Mouse (Mus musculus): Measurements from ENCODE around the gene A930004D18Rik. TPM values are rescaled to one million over a fixed set of nuclear protein-coding genes. Genes with fewer than 3 reads are reported as not detected.

The A930004D18Rik gene
- polyA plus RNA-seq, 1 experiment, result not detected

DNA sequence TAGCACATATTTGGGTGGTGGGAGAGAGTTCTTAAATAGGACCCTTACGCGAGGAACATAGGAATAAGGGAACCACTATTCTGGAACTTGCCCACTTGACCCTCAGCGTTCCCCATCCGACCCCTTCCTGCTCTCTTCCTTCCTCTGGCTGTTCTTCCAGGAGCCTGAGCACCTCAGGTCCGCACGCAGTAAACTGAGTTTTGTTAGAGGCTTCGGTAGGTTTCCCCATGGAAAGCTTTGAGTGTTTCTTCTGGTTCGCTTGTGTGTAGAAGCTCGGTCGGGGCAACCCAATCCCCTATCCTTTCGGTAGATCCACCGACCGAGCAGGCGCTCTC is 11.8 kb downstream of the A930004D18Rik start:
- H3K4me3 ChIP-seq (ENCODE audit: insufficient read depth, low read depth, low read length), result peak overlapping the region; percentile 35
- 9% methylated on average over 14 of the region's 14 CpGs for WGBS
- TF ChIP-seq POLR2A (IDR thresholded peaks at IDR 0.05; ENCODE audit: insufficient read depth, low read depth, low read length), result no peak
- TF ChIP-seq CTCF (IDR thresholded peaks at IDR 0.05; ENCODE audit: insufficient read depth, low read depth, low read length), result no peak
- no peak overlapping the region for H3K27ac ChIP-seq (ENCODE audit: insufficient read depth, low read depth, low read length)
- peaks cover 20% of the 10 kb centered on the region for H3K4me1 ChIP-seq (ENCODE audit: control insufficient read depth, insufficient read depth, low read length)

DNA sequence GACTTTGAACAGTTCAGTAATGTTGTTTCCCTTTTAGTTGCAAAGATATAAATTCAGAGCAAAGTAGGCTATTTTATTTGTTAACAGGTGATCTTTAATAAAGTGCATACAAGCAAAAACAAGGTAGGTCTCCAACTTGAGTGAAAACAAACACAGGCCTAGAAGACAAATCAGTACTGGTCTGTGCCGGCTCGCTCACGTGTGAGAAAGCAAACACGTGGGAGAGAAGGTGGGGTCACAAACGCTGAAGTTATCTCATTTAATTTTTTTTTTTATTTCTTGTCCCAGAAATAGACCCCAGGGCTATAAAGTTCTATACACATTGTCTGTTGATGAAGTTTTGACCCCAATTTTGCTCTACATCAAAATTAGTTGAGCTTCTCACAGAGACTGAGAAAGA is 12.4 kb downstream of the A930004D18Rik start:
- 89% methylated on average over 5 of the region's 5 CpGs for WGBS
- H3K4me1 ChIP-seq (ENCODE audit: control insufficient read depth, insufficient read depth, low read length), result peaks cover 20% of the 10 kb centered on the region
- H3K27ac ChIP-seq (ENCODE audit: insufficient read depth, low read depth, low read length), result no peak overlapping the region
- no peak overlapping the region for H3K4me3 ChIP-seq (ENCODE audit: insufficient read depth, low read depth, low read length)
- TF ChIP-seq CTCF (IDR thresholded peaks at IDR 0.05; ENCODE audit: insufficient read depth, low read depth, low read length), result no peak
- no peak for TF ChIP-seq POLR2A (IDR thresholded peaks at IDR 0.05; ENCODE audit: insufficient read depth, low read depth, low read length)

DNA sequence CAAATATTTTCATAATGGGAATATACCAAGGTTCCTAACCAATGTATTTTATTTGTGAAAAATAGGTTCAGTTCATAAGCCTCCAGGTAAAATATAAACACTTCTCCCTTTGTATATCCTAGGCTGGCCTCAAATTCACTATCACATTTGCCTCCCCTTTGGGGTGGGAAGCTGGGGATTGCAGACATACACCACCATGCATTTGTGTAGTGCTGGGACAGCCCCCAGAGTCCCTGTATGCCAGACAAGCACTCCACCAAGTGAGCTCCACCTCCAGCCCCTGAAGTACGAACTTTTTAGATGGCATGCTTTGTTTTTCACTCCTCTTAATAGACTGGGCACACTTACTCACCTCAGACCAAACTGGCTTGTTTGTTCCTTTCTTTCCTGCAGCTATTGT is 14.7 kb downstream of the A930004D18Rik start:
- TF ChIP-seq POLR2A (IDR thresholded peaks at IDR 0.05; ENCODE audit: insufficient read depth, low read depth, low read length) (no peak), CTCF (IDR thresholded peaks at IDR 0.05; ENCODE audit: insufficient read depth, low read depth, low read length) (no peak)
- 73% methylated on average over 1 of the region's 1 CpGs for WGBS

DNA sequence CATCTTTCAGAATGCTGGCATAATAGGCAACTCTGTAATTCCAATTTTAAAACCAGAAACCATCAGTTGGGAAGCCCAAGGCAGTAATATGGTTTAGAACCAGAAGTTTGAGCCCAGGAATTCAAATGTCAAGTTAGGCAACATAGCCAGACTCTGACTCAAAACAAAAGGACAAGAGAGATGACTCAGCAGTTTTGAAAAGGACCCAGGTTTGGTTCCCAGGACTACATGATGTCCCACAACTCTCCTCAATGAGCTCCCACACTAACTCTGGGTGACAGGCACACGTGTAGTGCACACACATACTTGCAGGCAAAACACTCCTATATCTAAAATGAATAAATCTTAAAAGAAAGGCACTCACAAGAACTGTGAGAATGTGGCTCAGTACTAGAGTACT is 18.4 kb downstream of the A930004D18Rik start:
- no peak for TF ChIP-seq POLR2A (IDR thresholded peaks at IDR 0.05; ENCODE audit: insufficient read depth, low read depth, low read length)
- no peak for TF ChIP-seq CTCF (IDR thresholded peaks at IDR 0.05; ENCODE audit: insufficient read depth, low read depth, low read length)
- Histone ChIP-seq H3K27ac (ENCODE audit: insufficient read depth, low read depth, low read length) (no peak overlapping the region), H3K4me3 (ENCODE audit: insufficient read depth, low read depth, low read length) (no peak overlapping the region), H3K4me1 (ENCODE audit: control insufficient read depth, insufficient read depth, low read length) (no peaks in the 10 kb centered on the region)
- WGBS, result 84% methylated on average over 1 of the region's 1 CpGs

More for the DNA sequence above, 14.7 kb downstream of the A930004D18Rik start:
- Histone ChIP-seq H3K27ac (ENCODE audit: insufficient read depth, low read depth, low read length) (no peak overlapping the region), H3K4me1 (ENCODE audit: control insufficient read depth, insufficient read depth, low read length) (peaks cover 15% of the 10 kb centered on the region), H3K4me3 (ENCODE audit: insufficient read depth, low read depth, low read length) (no peak overlapping the region)

DNA sequence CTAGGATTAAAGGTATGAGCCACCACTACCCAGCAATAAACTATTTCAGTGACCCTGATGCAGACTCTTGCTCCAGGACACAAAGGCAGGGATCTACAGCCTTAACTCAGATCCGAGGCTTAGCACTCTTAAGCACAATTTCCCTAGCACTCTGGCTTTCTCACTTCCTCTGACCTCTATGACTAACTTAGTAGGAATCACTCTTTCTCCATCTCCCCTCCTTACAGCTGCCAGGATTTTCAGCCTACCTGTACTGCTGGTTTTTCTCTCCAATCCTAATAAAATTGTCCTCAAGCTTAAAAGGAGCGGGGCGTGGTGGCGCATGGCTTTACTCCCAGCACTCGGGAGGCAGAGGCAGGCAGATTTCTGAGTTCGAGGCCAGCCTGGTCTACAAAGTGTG is 20.2 kb downstream of the A930004D18Rik start:
- no peaks in the 10 kb centered on the region for H3K4me1 ChIP-seq (ENCODE audit: control insufficient read depth, insufficient read depth, low read length)
- TF ChIP-seq POLR2A (IDR thresholded peaks at IDR 0.05; ENCODE audit: insufficient read depth, low read depth, low read length) (no peak), CTCF (IDR thresholded peaks at IDR 0.05; ENCODE audit: insufficient read depth, low read depth, low read length) (no peak)

DNA sequence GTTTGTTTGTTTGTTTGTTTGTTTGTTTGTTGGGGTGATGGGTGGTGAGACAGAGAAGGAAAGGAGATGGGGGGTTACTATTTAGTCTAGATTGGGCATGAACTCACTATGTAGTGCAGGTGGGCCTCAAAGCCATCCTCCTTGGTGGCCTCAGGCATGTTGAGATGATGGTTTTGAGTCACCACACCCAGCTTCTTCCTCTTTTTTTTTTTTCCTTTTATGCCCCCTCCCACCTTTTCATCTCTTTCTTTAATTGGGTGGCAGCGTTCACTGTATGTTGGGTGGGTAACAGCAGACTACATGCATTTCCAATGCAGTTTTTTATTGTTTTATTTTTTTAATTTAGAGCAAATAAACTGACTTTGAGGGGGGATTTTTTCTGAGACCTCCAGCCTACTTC is 20.9 kb downstream of the A930004D18Rik start:
- WGBS, result 96% methylated on average over 1 of the region's 1 CpGs
- TF ChIP-seq POLR2A (IDR thresholded peaks at IDR 0.05; ENCODE audit: insufficient read depth, low read depth, low read length) (no peak), CTCF (IDR thresholded peaks at IDR 0.05; ENCODE audit: insufficient read depth, low read depth, low read length) (no peak)
- Histone ChIP-seq H3K27ac (ENCODE audit: insufficient read depth, low read depth, low read length) (no peak overlapping the region), H3K4me1 (ENCODE audit: control insufficient read depth, insufficient read depth, low read length) (no peaks in the 10 kb centered on the region), H3K4me3 (ENCODE audit: insufficient read depth, low read depth, low read length) (no peak overlapping the region)

More for the DNA sequence above, 20.2 kb downstream of the A930004D18Rik start:
- Histone ChIP-seq H3K27ac (ENCODE audit: insufficient read depth, low read depth, low read length) (no peak overlapping the region), H3K4me3 (ENCODE audit: insufficient read depth, low read depth, low read length) (no peak overlapping the region)
- 98% methylated on average over 6 of the region's 6 CpGs for WGBS

DNA sequence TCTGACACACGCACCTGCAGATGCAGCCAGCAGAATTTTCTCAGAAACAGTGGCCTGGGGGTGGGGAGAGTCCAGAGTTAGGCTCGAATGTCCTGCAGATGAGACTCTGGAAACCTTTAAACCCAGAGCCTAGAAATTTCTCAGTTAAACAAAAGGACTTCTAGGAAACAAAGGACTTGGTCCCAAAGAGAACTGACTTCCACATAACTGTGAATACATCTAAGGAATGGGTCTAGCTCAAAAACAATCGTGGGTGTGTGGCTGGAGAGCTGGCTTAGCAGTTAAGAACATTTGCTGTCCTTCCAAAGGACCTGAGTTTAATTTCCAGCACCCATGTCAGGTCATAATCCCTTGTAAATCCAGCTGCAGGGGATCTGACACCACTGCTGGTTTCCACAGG is 22.0 kb downstream of the A930004D18Rik start:
- Histone ChIP-seq H3K4me1 (ENCODE audit: control insufficient read depth, insufficient read depth, low read length) (no peaks in the 10 kb centered on the region), H3K4me3 (ENCODE audit: insufficient read depth, low read depth, low read length) (no peak overlapping the region), H3K27ac (ENCODE audit: insufficient read depth, low read depth, low read length) (no peak overlapping the region)
- 67% methylated on average over 3 of the region's 3 CpGs for WGBS
- TF ChIP-seq CTCF (IDR thresholded peaks at IDR 0.05; ENCODE audit: insufficient read depth, low read depth, low read length) (no peak), POLR2A (IDR thresholded peaks at IDR 0.05; ENCODE audit: insufficient read depth, low read depth, low read length) (no peak)

DNA sequence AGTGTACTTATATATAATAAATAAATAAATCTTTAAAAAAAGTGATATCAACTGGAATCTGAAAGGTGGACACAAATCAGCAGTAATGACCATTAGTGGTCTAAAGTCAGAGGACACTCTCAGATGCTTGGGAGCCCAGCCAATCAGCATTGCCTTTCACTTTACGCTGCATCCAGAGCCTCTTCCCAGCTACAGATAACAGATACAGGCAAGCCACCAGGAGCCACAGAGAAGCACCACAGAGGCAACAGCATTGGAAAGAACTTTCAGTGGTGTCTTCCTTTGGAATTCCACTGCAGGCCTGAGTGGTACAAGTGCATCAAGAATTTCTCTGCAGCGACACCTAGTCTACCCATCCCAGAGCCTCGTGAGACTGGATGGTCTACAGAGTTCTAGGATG is 24.7 kb downstream of the A930004D18Rik start:
- TF ChIP-seq POLR2A (IDR thresholded peaks at IDR 0.05; ENCODE audit: insufficient read depth, low read depth, low read length), result no peak
- no peak for TF ChIP-seq CTCF (IDR thresholded peaks at IDR 0.05; ENCODE audit: insufficient read depth, low read depth, low read length)
- H3K4me3 ChIP-seq (ENCODE audit: insufficient read depth, low read depth, low read length), result no peak overlapping the region
- 93% methylated on average over 3 of the region's 3 CpGs for WGBS

DNA sequence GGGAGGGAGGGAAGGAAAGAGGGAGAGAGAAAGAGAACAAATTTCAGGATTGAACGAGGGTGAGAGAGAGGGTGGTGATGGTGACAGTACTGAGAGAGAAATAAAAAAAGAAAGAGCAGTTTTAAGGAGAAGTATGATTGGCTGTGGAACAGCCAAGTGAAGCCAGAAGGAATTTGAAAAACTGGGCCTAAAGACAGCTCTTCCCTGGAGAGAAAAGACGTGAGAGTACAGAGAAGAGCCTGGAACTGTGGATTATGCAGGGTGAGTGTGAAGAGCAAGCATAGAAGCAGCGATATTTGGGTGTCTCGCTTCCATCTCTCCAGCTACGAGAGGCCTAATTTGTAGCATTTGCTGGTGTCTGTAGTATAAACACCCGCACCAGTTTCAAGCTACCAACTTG is 26.3 kb downstream of the A930004D18Rik start:
- no peaks in the 10 kb centered on the region for H3K4me1 ChIP-seq (ENCODE audit: control insufficient read depth, insufficient read depth, low read length)
- no peak overlapping the region for H3K4me3 ChIP-seq (ENCODE audit: insufficient read depth, low read depth, low read length)
- H3K27ac ChIP-seq (ENCODE audit: insufficient read depth, low read depth, low read length), result no peak overlapping the region
- no peak for TF ChIP-seq POLR2A (IDR thresholded peaks at IDR 0.05; ENCODE audit: insufficient read depth, low read depth, low read length)
- TF ChIP-seq CTCF (IDR thresholded peaks at IDR 0.05; ENCODE audit: insufficient read depth, low read depth, low read length), result no peak
- 83% methylated on average over 6 of the region's 6 CpGs for WGBS

More for the DNA sequence above, 24.7 kb downstream of the A930004D18Rik start:
- H3K4me1 ChIP-seq (ENCODE audit: control insufficient read depth, insufficient read depth, low read length), result no peaks in the 10 kb centered on the region
- H3K27ac ChIP-seq (ENCODE audit: insufficient read depth, low read depth, low read length), result no peak overlapping the region

DNA sequence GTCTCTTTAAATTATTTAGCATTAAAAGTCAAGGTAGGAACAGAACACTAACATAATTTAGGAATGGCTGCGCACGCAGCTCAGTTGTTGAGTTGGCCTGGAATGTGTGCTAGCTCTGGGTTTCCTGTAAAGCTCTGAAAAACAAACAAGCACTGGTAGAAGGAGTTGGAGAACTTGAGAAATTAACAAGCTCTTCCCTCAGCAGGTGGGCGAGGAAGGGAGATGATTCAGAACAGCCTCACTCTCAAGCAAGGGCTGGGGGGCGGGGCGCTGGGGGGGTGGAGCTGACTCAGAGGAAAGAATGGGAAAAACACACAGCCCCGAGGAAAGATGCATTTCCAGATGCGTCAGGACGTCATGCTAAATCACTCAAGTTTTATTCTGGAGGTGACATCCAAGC is 32.4 kb downstream of the A930004D18Rik start:
- H3K4me1 ChIP-seq (ENCODE audit: control insufficient read depth, insufficient read depth, low read length), result no peaks in the 10 kb centered on the region
- no peak overlapping the region for H3K4me3 ChIP-seq (ENCODE audit: insufficient read depth, low read depth, low read length)
- 24% methylated on average over 8 of the region's 8 CpGs for WGBS
- TF ChIP-seq CTCF (IDR thresholded peaks at IDR 0.05; ENCODE audit: insufficient read depth, low read depth, low read length) (no peak), POLR2A (IDR thresholded peaks at IDR 0.05; ENCODE audit: insufficient read depth, low read depth, low read length) (no peak)
- H3K27ac ChIP-seq (ENCODE audit: insufficient read depth, low read depth, low read length), result no peak overlapping the region

Measured in olfactory bulb, adult 2 months (tissue).